Mouse (Mus musculus): Measurements from ENCODE around the gene Hoxd4.

The Hoxd4 gene

GRCm38 (mm10) chr2:74726973-74727639 is 15.4 kb downstream of the Hoxd4 start:
- DNase-seq (ENCODE audit: low read depth, low spot score) = no peak

- no peak for DNase-seq (ENCODE audit: low read depth, low spot score)
Measured at GRCm38 (mm10) chr2:74727640-74728302, 16.0 kb downstream of the Hoxd4 start.

- no peak for DNase-seq (ENCODE audit: low read depth, low spot score)
Measured at GRCm38 (mm10) chr2:74728303-74728680, 16.6 kb downstream of the Hoxd4 start.

- no peak for DNase-seq (ENCODE audit: low read depth, low spot score)
Measured at GRCm38 (mm10) chr2:74730331-74730730, 18.6 kb downstream of the Hoxd4 start.

GRCm38 (mm10) chr2:74731055-74731454 is 19.3 kb downstream of the Hoxd4 start:
- no peak for DNase-seq (ENCODE audit: low read depth, low spot score)

GRCm38 (mm10) chr2:74731799-74732512 is 20.2 kb downstream of the Hoxd4 start:
- no peak for DNase-seq (ENCODE audit: low read depth, low spot score)

GRCm38 (mm10) chr2:74732513-74733316 is 21.0 kb downstream of the Hoxd4 start:
- no peak for DNase-seq (ENCODE audit: low read depth, low spot score)

GRCm38 (mm10) chr2:74733317-74733661 is 21.6 kb downstream of the Hoxd4 start:
- DNase-seq (ENCODE audit: low read depth, low spot score) = no peak

GRCm38 (mm10) chr2:74733765-74734164 is 22.0 kb downstream of the Hoxd4 start:
- no peak for DNase-seq (ENCODE audit: low read depth, low spot score)

GRCm38 (mm10) chr2:74734451-74734850 is 22.7 kb downstream of the Hoxd4 start:
- DNase-seq (ENCODE audit: low read depth, low spot score) = no peak

- DNase-seq (ENCODE audit: low read depth, low spot score) = no peak
Measured at GRCm38 (mm10) chr2:74734996-74735811, 23.5 kb downstream of the Hoxd4 start.

GRCm38 (mm10) chr2:74735851-74736687 is 24.3 kb downstream of the Hoxd4 start:
- DNase-seq (ENCODE audit: low read depth, low spot score) = no peak

- DNase-seq (ENCODE audit: low read depth, low spot score) = no peak
Measured at GRCm38 (mm10) chr2:74736688-74737577, 25.2 kb downstream of the Hoxd4 start.

- DNase-seq (ENCODE audit: low read depth, low spot score) = no peak
Measured at GRCm38 (mm10) chr2:74737578-74738070, 25.9 kb downstream of the Hoxd4 start.

- DNase-seq (ENCODE audit: low read depth, low spot score) = no peak
Measured at GRCm38 (mm10) chr2:74738623-74739475, 27.1 kb downstream of the Hoxd4 start.

GRCm38 (mm10) chr2:74739476-74739800 is 27.7 kb downstream of the Hoxd4 start:
- no peak for DNase-seq (ENCODE audit: low read depth, low spot score)

- no peak for DNase-seq (ENCODE audit: low read depth, low spot score)
Measured at GRCm38 (mm10) chr2:74739869-74740268, 28.1 kb downstream of the Hoxd4 start.
